Mouse (Mus musculus) small intestine, adult 2 months (tissue): ENCODE data around the gene Fosl1. TPM values are rescaled to one million over a fixed set of nuclear protein-coding genes. Genes with fewer than 3 reads are reported as not detected.
A peak's percentile ranks its signal among the peaks of the same experiment; 100 is the strongest.

Experiments used
- H3K27ac ChIP-seq: fragments of 200-500 bp; 2 replicates; pipeline ENCODE4 v1.5.1; 2012; ENCODE audit warnings: low read depth, low read length, control low read depth, inconsistent platforms; ENCODE audit not compliant: insufficient read depth
- H3K27me3 ChIP-seq: fragments of 200-500 bp; 2 replicates; pipeline ENCODE4 v1.6.1; 2012; ENCODE audit warnings: mild to moderate bottlenecking, moderate library complexity, low read length, inconsistent platforms; ENCODE audit not compliant: control insufficient read depth, insufficient read depth
- H3K36me3 ChIP-seq: fragments of 200-500 bp; 2 replicates; pipeline ENCODE4 v1.6.1; 2012; ENCODE audit warnings: mild to moderate bottlenecking, low read length, control low read depth, inconsistent platforms; ENCODE audit not compliant: control insufficient read depth, insufficient read depth
- H3K4me1 ChIP-seq: fragments of 200-500 bp; 2 replicates; pipeline ENCODE4 v1.6.1; 2012; ENCODE audit warnings: low read length, inconsistent platforms, mixed read lengths; ENCODE audit not compliant: control insufficient read depth, insufficient read depth, insufficient read length
- H3K4me3 ChIP-seq: fragments of 200-500 bp; 2 replicates; pipeline ENCODE4 v1.5.1; 2012; ENCODE audit warnings: low read depth, mild to moderate bottlenecking, control low read depth, inconsistent platforms, low read length, moderate library complexity
- CTCF ChIP-seq: fragments of 200-500 bp; IDR thresholded peaks from 2 replicates; pipeline ENCODE4 v1.5.1; 2012; ENCODE audit warnings: low read depth, mild to moderate bottlenecking, control low read depth, inconsistent platforms, low read length, moderate library complexity, mixed read lengths; ENCODE audit not compliant: insufficient replicate concordance, insufficient read length; ENCODE audit errors: extremely low read depth
- POLR2A ChIP-seq: fragments of 200-500 bp; IDR thresholded peaks from 2 replicates; pipeline ENCODE4 v1.6.1; 2012; ENCODE audit warnings: low read depth, mild to moderate bottlenecking, control low read depth, inconsistent platforms, low read length, moderate library complexity
- WGBS: fragments of 180-500 bp; shearing (Covaris S2); methylation state at CpG from one replicate; pipeline ENCODE4 v1.1.7; 2018; 5-methylcytosine and 5-hydroxymethylcytosine counted together
- polyA plus RNA-seq: library from polyadenylated mRNA; depleted of rRNA; stranded (reverse); fragments of >200 nt; gene quantifications from 2 replicates; pipeline ENCODE4 v1.2.3, GENCODE M21; 2012

The Fosl1 gene
- polyA plus RNA-seq, 1 experiment = 2.6 TPM

DNA sequence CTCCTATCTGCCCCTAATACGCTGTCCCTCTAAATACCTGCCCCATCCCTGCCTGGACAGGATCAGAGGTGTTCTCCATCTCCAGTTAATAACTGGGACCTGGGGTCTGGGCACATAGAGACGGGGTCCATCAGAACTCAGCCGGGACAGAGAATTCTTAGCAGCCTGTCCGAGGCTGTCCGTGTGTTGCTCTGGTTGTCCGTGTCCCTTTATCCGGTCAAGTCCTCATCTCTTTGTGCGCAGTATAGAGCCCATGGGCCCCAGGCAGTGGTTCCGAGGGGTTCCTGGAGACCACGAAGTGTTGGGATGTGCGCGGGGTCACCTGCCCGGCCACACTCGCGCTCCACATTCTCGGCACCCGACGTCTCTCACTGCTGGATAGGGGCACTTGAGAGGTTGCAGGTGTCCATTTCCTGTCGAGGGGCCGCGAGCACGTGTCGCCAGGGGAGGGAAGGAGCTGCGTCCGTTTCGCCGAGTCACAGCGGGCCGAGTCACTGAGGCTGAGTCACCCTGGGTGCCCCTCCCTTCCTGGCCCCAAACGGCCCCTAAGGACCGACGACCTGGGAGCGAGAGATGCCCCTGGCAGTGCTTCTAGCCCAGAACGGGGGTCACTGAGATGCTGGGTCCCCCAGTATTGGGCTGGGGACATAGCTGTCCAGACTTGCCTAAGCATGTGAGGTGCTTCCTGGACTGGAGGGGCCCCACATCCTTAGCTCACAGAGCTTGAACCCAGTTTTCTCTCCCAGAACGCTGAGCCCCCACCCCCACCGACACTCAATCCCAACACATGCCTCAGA, 1.2 kb downstream of the Fosl1 start:
- 5% methylated on average over 36 of the region's 36 CpGs for WGBS
- TF ChIP-seq POLR2A = no peak
- TF ChIP-seq CTCF = no peak
- H3K4me3 ChIP-seq = peak overlapping the region; percentile 79
- no peaks in the 10 kb centered on the region for H3K36me3 ChIP-seq
- H3K27me3 ChIP-seq = peaks cover 17% of the 10 kb centered on the region
- H3K27ac ChIP-seq = no peak overlapping the region
- H3K4me1 ChIP-seq = peaks cover 13% of the 10 kb centered on the region

DNA sequence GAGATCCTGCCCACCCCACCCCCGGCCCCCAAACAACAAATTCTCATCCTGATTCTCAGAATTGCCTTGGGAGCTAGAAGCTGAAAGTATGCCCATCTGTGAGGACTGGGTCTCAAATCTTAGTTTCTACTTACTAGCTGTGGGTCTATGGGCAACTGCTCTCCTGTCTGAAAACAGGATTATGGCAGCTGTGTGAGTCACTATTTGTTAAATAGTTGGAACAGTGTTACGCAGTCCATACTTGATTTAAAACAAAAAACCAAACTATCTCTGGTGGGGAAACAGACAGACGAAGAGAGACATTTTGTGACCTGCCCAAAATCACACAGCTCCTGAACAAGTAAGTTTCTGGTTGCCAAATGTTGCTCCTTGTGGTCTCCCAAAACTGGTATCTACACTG, 2.3 kb downstream of the Fosl1 start:
- Histone ChIP-seq H3K4me1 (peaks cover 13% of the 10 kb centered on the region), H3K4me3 (no peak overlapping the region), H3K27ac (no peak overlapping the region), H3K36me3 (no peaks in the 10 kb centered on the region), H3K27me3 (peaks cover 17% of the 10 kb centered on the region)
- TF ChIP-seq POLR2A = no peak
- TF ChIP-seq CTCF = no peak
- WGBS = 68% methylated on average over 3 of the region's 3 CpGs

- H3K27me3 ChIP-seq = peaks cover 17% of the 10 kb centered on the region
- H3K36me3 ChIP-seq = no peaks in the 10 kb centered on the region
- WGBS = 73% methylated on average over 6 of the region's 6 CpGs
- H3K4me3 ChIP-seq = no peak overlapping the region
- H3K27ac ChIP-seq = no peak overlapping the region
- H3K4me1 ChIP-seq = peaks cover 23% of the 10 kb centered on the region
- no peak for TF ChIP-seq CTCF
- TF ChIP-seq POLR2A = no peak
Observed at GRCm38 (mm10) chr19:5451766-5452165, 4.4 kb downstream of the Fosl1 start.

GRCm38 (mm10) chr19:5455037-5455436, 7.7 kb downstream of the Fosl1 start:
- TF ChIP-seq POLR2A (no peak), CTCF (no peak)
- Histone ChIP-seq H3K4me3 (no peak overlapping the region), H3K4me1 (peaks cover 10% of the 10 kb centered on the region), H3K27me3 (no peaks in the 10 kb centered on the region; the same call in none of the 2 replicates), H3K27ac (no peak overlapping the region), H3K36me3 (no peaks in the 10 kb centered on the region)
- 83% methylated on average over 12 of the region's 12 CpGs for WGBS

GRCm38 (mm10) chr19:5455568-5455967, 8.2 kb downstream of the Fosl1 start:
- H3K27ac ChIP-seq = no peak overlapping the region
- no peak for TF ChIP-seq CTCF
- no peak for TF ChIP-seq POLR2A

GRCm38 (mm10) chr19:5456241-5456921, 9.0 kb downstream of the Fosl1 start:
- H3K4me1 ChIP-seq = peaks cover 12% of the 10 kb centered on the region
- no peaks in the 10 kb centered on the region for H3K27me3 ChIP-seq
- 8% methylated on average over 26 of the region's 26 CpGs for WGBS
- H3K4me3 ChIP-seq = peak overlapping the region; percentile 86
- TF ChIP-seq CTCF (no peak), POLR2A (no peak)
- no peaks in the 10 kb centered on the region for H3K36me3 ChIP-seq
- peak overlapping the region; percentile 76 for H3K27ac ChIP-seq

More at GRCm38 (mm10) chr19:5455568-5455967, 8.2 kb downstream of the Fosl1 start:
- Histone ChIP-seq H3K36me3 (no peaks in the 10 kb centered on the region), H3K4me3 (peak overlapping the region; percentile 28), H3K4me1 (peaks cover 10% of the 10 kb centered on the region), H3K27me3 (no peaks in the 10 kb centered on the region)
- WGBS = 80% methylated on average over 8 of the region's 8 CpGs
